Mouse (Mus musculus) lung, postnatal 0 days (tissue): ENCODE data around the gene D130043K22Rik.

Experiments
- CTCF ChIP-seq: IDR thresholded peaks from 2 replicates; pipeline ENCODE4 v1.5.1; 2016; ENCODE audit warnings: antibody characterized with exemption, mild to moderate bottlenecking
- EP300 ChIP-seq: IDR thresholded peaks from 2 replicates; pipeline ENCODE4 v1.6.1; 2016; ENCODE audit warnings: antibody characterized with exemption, mild to moderate bottlenecking, control low read depth

DNA sequence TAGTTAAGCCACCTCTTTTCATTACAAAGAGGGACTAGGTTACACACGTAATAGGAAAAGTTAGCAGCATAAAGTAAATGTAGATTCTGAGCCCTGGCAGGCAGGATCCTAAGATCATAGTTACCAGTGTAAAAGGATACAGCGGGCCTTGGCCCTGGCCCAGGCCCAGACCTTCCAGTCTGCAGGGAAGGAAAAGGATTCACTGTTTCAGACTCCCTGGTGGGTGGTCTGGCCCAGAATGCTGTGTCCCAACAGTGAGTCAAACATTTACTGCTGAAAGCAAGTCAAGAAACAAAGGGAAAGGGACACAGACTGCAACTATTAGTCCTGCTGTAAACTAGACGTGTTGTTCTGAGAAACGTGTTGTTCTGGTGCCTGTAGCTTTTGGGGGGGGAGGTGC is 100.6 kb downstream of the D130043K22Rik start:
- TF ChIP-seq CTCF (no peak), EP300 (no peak)
